Mouse (Mus musculus) heart, postnatal 0 days (tissue): ENCODE data around the gene Pxylp1.

Experiments used
- CTCF ChIP-seq: IDR thresholded peaks from 2 replicates; pipeline ENCODE4 v1.5.1; 2016; ENCODE audit warnings: antibody characterized with exemption, control low read depth, low read depth
- EP300 ChIP-seq: IDR thresholded peaks from 2 replicates; pipeline ENCODE4 v1.6.1; 2016; ENCODE audit warnings: antibody characterized with exemption, low read depth

GRCm38 (mm10) chr9:96869542-96869941 lies 22.9 kb downstream of the Pxylp1 start:
- TF ChIP-seq CTCF (peak; percentile 14; the same call in 1 of the 2 replicates), EP300 (no peak)
